Mouse (Mus musculus) cerebellum, postnatal 4 days (tissue): ENCODE measurements around the gene Prss22.
"Not testable (repeated sequence)": the region's sequence is repeated elsewhere in the genome, so short reads cannot be mapped to it uniquely, and the experiment has no call there.

ENCODE experiments used
- DNase-seq, 2 experiments: peaks; one replicate each; pipeline ENCODE4 v3.0.0; 2022; ENCODE audit warnings: low spot score in 2 of 2, mixed read lengths in 1 of 2

The Prss22 gene

GRCm38 (mm10) chr17:23947486-23947885 lies 50.4 kb downstream of the Prss22 start:
- DNase-seq: not testable (repeated sequence)
